Mouse (Mus musculus) stomach, embryonic 16.5 days (tissue): ENCODE measurements at regions not wholly inside any gene's neighbourhood (a gene's known extent, or its start where the extent isn't known, plus 50 kb on each side); places are given as distances from the start of the nearest gene placed in this dataset.
"Not testable (repeated sequence)": the region's sequence is repeated elsewhere in the genome, so short reads cannot be mapped to it uniquely, and the experiment has no call there.

ENCODE experiments used
- ATAC-seq: fragments of 200-750 bp; cut with Nextera tagmentation; 2 replicates; pipeline ENCODE4 v1.8.0; 2017; ENCODE audit warnings: moderate number of reproducible peaks, moderate TSS enrichment; ENCODE audit not compliant: insufficient read depth, low FRiP score
- H3K27ac ChIP-seq: fragments of 300-500 bp; sonication (generic); 2 replicates; pipeline ENCODE4 v1.5.1; 2014; ENCODE audit warnings: low read length
- H3K27me3 ChIP-seq: fragments of 300-500 bp; sonication (generic); 2 replicates; pipeline ENCODE4 v1.6.1; 2014; ENCODE audit warnings: low read length, control low read depth, mixed read lengths; ENCODE audit not compliant: control insufficient read depth, insufficient read depth
- H3K36me3 ChIP-seq: fragments of 300-500 bp; sonication (generic); 2 replicates; pipeline ENCODE4 v1.6.1; 2014; ENCODE audit warnings: low read length; ENCODE audit not compliant: control insufficient read depth, insufficient read depth
- H3K4me1 ChIP-seq: fragments of 300-500 bp; sonication (generic); 2 replicates; pipeline ENCODE4 v1.6.1; 2014; ENCODE audit warnings: low read length, control low read depth, mixed read lengths; ENCODE audit not compliant: control insufficient read depth, insufficient read depth
- H3K4me2 ChIP-seq: fragments of 300-500 bp; sonication (generic); 2 replicates; pipeline ENCODE4 v1.6.1; 2014; ENCODE audit warnings: low read depth, low read length, mixed read lengths
- H3K4me3 ChIP-seq: fragments of 300-500 bp; sonication (generic); replicated peaks from 2 replicates; pipeline ENCODE4 v1.5.1; 2014; ENCODE audit warnings: mild to moderate bottlenecking, low read length
- H3K9ac ChIP-seq: fragments of 300-500 bp; sonication (generic); 2 replicates; pipeline ENCODE4 v1.6.1; 2014; ENCODE audit warnings: low read length
- H3K9me3 ChIP-seq: fragments of 300-500 bp; sonication (generic); replicated peaks from 2 replicates; pipeline ENCODE4 v1.6.1; 2016; ENCODE audit warnings: low read length, control low read depth; ENCODE audit not compliant: control insufficient read depth
- WGBS: fragments of 180-500 bp; shearing (Covaris S2); extraction: QIAGEN DNeasy Blood & Tissue Kit; methylation state at CpG from one replicate; pipeline ENCODE4 v1.1.7; 2014; 5-methylcytosine and 5-hydroxymethylcytosine counted together

GRCm38 (mm10) chr7:83450346-83450745, 134.4 kb upstream of the Tmc3 start:
- Histone ChIP-seq H3K27ac (no peak overlapping the region), H3K9me3 (no peaks in the 10 kb centered on the region), H3K4me3 (no peak overlapping the region), H3K4me2 (no peak overlapping the region), H3K36me3 (no peaks in the 10 kb centered on the region), H3K9ac (no peak overlapping the region), H3K27me3 (no peaks in the 10 kb centered on the region), H3K4me1 (peaks cover 7% of the 10 kb centered on the region)
- 62% methylated on average over 3 of the region's 3 CpGs for WGBS
- no peak for ATAC-seq

- WGBS = 12% methylated on average over 7 of the region's 7 CpGs
- Histone ChIP-seq H3K27ac (no peak overlapping the region), H3K4me2 (no peak overlapping the region), H3K4me3 (no peak overlapping the region), H3K4me1 (peaks cover 4% of the 10 kb centered on the region), H3K27me3 (no peaks in the 10 kb centered on the region), H3K36me3 (no peaks in the 10 kb centered on the region), H3K9ac (no peak overlapping the region), H3K9me3 (no peaks in the 10 kb centered on the region)
- ATAC-seq = no peak; the same call in 1 of the 2 replicates
These were observed 132.4 kb upstream of the Tmc3 start for GRCm38 (mm10) chr7:83452309-83452708.

- Histone ChIP-seq H3K27ac (no peak overlapping the region), H3K4me3 (no peak overlapping the region), H3K4me2 (no peak overlapping the region), H3K9me3 (no peaks in the 10 kb centered on the region), H3K4me1 (no peaks in the 10 kb centered on the region), H3K27me3 (no peaks in the 10 kb centered on the region), H3K9ac (no peak overlapping the region), H3K36me3 (no peaks in the 10 kb centered on the region)
- peak; percentile 40; the same call in 1 of the 2 replicates for ATAC-seq
- 43% methylated on average over 3 of the region's 3 CpGs for WGBS
These were observed 125.2 kb upstream of the Tmc3 start for GRCm38 (mm10) chr7:83459520-83459919.

GRCm38 (mm10) chr7:83467006-83467405, 117.7 kb upstream of the Tmc3 start:
- H3K4me2 ChIP-seq = no peak overlapping the region
- H3K27me3 ChIP-seq = no peaks in the 10 kb centered on the region
- no peak for ATAC-seq
- H3K27ac ChIP-seq = no peak overlapping the region
- 60% methylated on average over 8 of the region's 8 CpGs for WGBS
- H3K4me3 ChIP-seq = no peak overlapping the region
- no peaks in the 10 kb centered on the region for H3K36me3 ChIP-seq
- no peaks in the 10 kb centered on the region for H3K9me3 ChIP-seq
- H3K4me1 ChIP-seq = no peaks in the 10 kb centered on the region
- no peak overlapping the region for H3K9ac ChIP-seq

GRCm38 (mm10) chr7:83469856-83470255, 114.9 kb upstream of the Tmc3 start:
- not testable (repeated sequence) for H3K9ac ChIP-seq, H3K27me3 ChIP-seq, H3K4me2 ChIP-seq, ATAC-seq, H3K4me1 ChIP-seq, H3K27ac ChIP-seq, H3K9me3 ChIP-seq, H3K36me3 ChIP-seq, H3K4me3 ChIP-seq
- 92% methylated on average over 4 of the region's 4 CpGs for WGBS

GRCm38 (mm10) chr7:83471111-83471510, 113.6 kb upstream of the Tmc3 start:
- Histone ChIP-seq H3K4me3 (no peak overlapping the region), H3K27me3 (no peaks in the 10 kb centered on the region), H3K9ac (no peak overlapping the region), H3K4me1 (peaks cover 11% of the 10 kb centered on the region), H3K27ac (no peak overlapping the region), H3K4me2 (no peak overlapping the region), H3K9me3 (no peaks in the 10 kb centered on the region), H3K36me3 (no peaks in the 10 kb centered on the region)
- WGBS = 65% methylated on average over 2 of the region's 2 CpGs
- no peak for ATAC-seq

- 77% methylated on average over 2 of the region's 2 CpGs for WGBS
- H3K4me1 ChIP-seq = peaks cover 27% of the 10 kb centered on the region
- H3K9me3 ChIP-seq = no peaks in the 10 kb centered on the region
- no peak overlapping the region for H3K9ac ChIP-seq
- H3K4me3 ChIP-seq = no peak overlapping the region
- no peaks in the 10 kb centered on the region for H3K36me3 ChIP-seq
- no peak overlapping the region; the same call in 1 of the 2 replicates for H3K27ac ChIP-seq
- H3K4me2 ChIP-seq = no peak overlapping the region
- ATAC-seq = no peak
- no peaks in the 10 kb centered on the region; the same call in 1 of the 2 replicates for H3K27me3 ChIP-seq
These were observed 110.3 kb upstream of the Tmc3 start for GRCm38 (mm10) chr7:83474471-83474870.

- Histone ChIP-seq H3K4me2 (0 out of 2 replicates have a peak overlapping the region, but pooled peaks have one; percentile 3), H3K9me3 (no peaks in the 10 kb centered on the region), H3K27me3 (no peaks in the 10 kb centered on the region; the same call in 1 of the 2 replicates), H3K4me1 (peaks cover 27% of the 10 kb centered on the region), H3K27ac (peak overlapping the region; percentile 75), H3K4me3 (no peak overlapping the region), H3K9ac (no peak overlapping the region), H3K36me3 (no peaks in the 10 kb centered on the region)
- WGBS = 53% methylated on average over 3 of the region's 3 CpGs
- ATAC-seq = no peak
These were observed 109.7 kb upstream of the Tmc3 start for GRCm38 (mm10) chr7:83474986-83475385.

GRCm38 (mm10) chr7:83475438-83476160, 109.1 kb upstream of the Tmc3 start:
- Histone ChIP-seq H3K9me3 (no peaks in the 10 kb centered on the region), H3K27me3 (no peaks in the 10 kb centered on the region; the same call in 1 of the 2 replicates), H3K4me1 (peaks cover 27% of the 10 kb centered on the region), H3K36me3 (no peaks in the 10 kb centered on the region), H3K9ac (no peak overlapping the region), H3K4me2 (0 out of 2 replicates have a peak overlapping the region, but pooled peaks have one; percentile 3), H3K27ac (peak overlapping the region; percentile 75), H3K4me3 (no peak overlapping the region)
- WGBS = 47% methylated on average over 8 of the region's 8 CpGs
- no peak for ATAC-seq
